Comparison of ENCODE assay signal across 9 mouse cellular contexts in the genomic region with DNA sequence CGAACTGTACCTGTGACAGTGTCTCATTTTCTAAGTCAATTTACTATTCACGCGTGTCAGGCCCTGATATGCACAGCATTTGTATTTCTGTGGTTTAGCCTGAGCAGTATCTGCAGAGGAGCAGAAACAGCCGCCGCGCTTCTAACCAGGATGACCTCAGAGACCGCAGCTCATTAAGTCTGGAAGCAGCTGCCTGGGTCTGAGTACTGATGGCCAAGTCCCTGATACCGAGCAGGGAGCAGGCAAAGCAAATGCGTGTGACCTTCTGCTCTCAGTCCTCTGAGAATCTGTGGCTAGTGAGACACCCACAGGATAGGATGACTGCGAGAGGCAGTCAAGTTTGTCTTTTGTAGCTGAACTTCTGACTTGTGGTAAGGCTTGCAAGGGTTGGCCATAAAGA.
DNase-seq lines count a peak whose midpoint lies in the region; ATAC-seq lines count a peak whose summit lies in the region.
"Had no signal": no experiment of that assay in that cellular context is flagged by ENCODE, and none has a peak within 500 bp of the region (broad histone marks: within the 10 kb centered on the region; RNA-seq: fewer than 3 reads in every experiment).

No protein-coding gene starts in this region.

- H3K4me3 ChIP-seq in intestine, embryonic 16.5 days (ENCODE audit: low read length): no peak overlapping the region
- no peak overlapping the region for H3K4me3 ChIP-seq in intestine, embryonic 15.5 days (replicated peaks)
- no peak overlapping the region for H3K4me3 ChIP-seq in embryonic facial prominence, embryonic 12.5 days
- H3K4me3 ChIP-seq in kidney, embryonic 15.5 days (replicated peaks): no peak overlapping the region
- H3K4me3 ChIP-seq: hindbrain, embryonic 15.5 days had no signal

- no peaks in the 10 kb centered on the region for H3K9me3 ChIP-seq in intestine, embryonic 16.5 days (ENCODE audit: control insufficient read depth, low read length)
- no peaks in the 10 kb centered on the region for H3K9me3 ChIP-seq in intestine, embryonic 15.5 days
- H3K9me3 ChIP-seq in embryonic facial prominence, embryonic 12.5 days: no peaks in the 10 kb centered on the region
- H3K9me3 ChIP-seq in kidney, embryonic 15.5 days (replicated peaks): no peaks in the 10 kb centered on the region
- H3K9me3 ChIP-seq: hindbrain, embryonic 15.5 days had no signal

- H3K27me3 ChIP-seq in intestine, embryonic 16.5 days (replicated peaks; ENCODE audit: control insufficient read depth, insufficient read depth, low read length): no peaks in the 10 kb centered on the region
- H3K27me3 ChIP-seq in intestine, embryonic 15.5 days (replicated peaks): no peaks in the 10 kb centered on the region
- H3K27me3 ChIP-seq in embryonic facial prominence, embryonic 12.5 days: no peaks in the 10 kb centered on the region
- H3K27me3 ChIP-seq in kidney, embryonic 15.5 days: no peaks in the 10 kb centered on the region
- H3K27me3 ChIP-seq: hindbrain, embryonic 15.5 days had no signal

- DNase-seq in cerebellum, adult 11-12 months: no peak
- DNase-seq in left cerebral cortex, adult 18-20 months (ENCODE audit: low spot score in 2 of 2): no peak
- DNase-seq in spleen, adult 18-20 months: no peak

- H3K36me3 ChIP-seq in intestine, embryonic 16.5 days (ENCODE audit: control insufficient read depth, insufficient read depth, low read length): no peaks in the 10 kb centered on the region
- no peaks in the 10 kb centered on the region for H3K36me3 ChIP-seq in intestine, embryonic 15.5 days
- no peaks in the 10 kb centered on the region for H3K36me3 ChIP-seq in embryonic facial prominence, embryonic 12.5 days
- peaks cover 48% of the 10 kb centered on the region for H3K36me3 ChIP-seq in kidney, embryonic 15.5 days
- H3K36me3 ChIP-seq: hindbrain, embryonic 15.5 days had no signal

- no peak overlapping the region for H3K9ac ChIP-seq in intestine, embryonic 16.5 days (ENCODE audit: low read depth, low read length)
- no peak overlapping the region for H3K9ac ChIP-seq in intestine, embryonic 15.5 days
- no peak overlapping the region for H3K9ac ChIP-seq in embryonic facial prominence, embryonic 12.5 days
- H3K9ac ChIP-seq in kidney, embryonic 15.5 days: no peak overlapping the region
- H3K9ac ChIP-seq: hindbrain, embryonic 15.5 days had no signal

- WGBS in intestine, embryonic 16.5 days: 66% methylated on average over 10 of the region's 10 CpGs
- WGBS in intestine, embryonic 15.5 days: 67% methylated on average over 10 of the region's 10 CpGs
- WGBS in embryonic facial prominence, embryonic 12.5 days: 60% methylated on average over 10 of the region's 10 CpGs
- WGBS in kidney, embryonic 15.5 days: 40% methylated on average over 10 of the region's 10 CpGs

- peak; percentile 38 for ATAC-seq in intestine, embryonic 16.5 days
- no peak for ATAC-seq in intestine, embryonic 15.5 days
- no peak for ATAC-seq in embryonic facial prominence, embryonic 12.5 days (ENCODE audit: insufficient number of reproducible peaks, insufficient read depth, low FRiP score, low TSS enrichment)
- ATAC-seq in kidney, embryonic 15.5 days (replicated peaks; ENCODE audit: low FRiP score): peak; percentile 75
- ATAC-seq in megakaryocyte progenitor cell, adult 5-6 weeks (replicated peaks; ENCODE audit: poor library complexity): peak; percentile 47

- peaks cover 5% of the 10 kb centered on the region; the same call in 1 of the 2 replicates for H3K4me1 ChIP-seq in intestine, embryonic 16.5 days (ENCODE audit: control insufficient read depth, insufficient read depth, low read length)
- 0 out of 2 replicates have a peak, but pooled peaks cover 5% of the 10 kb centered on the region for H3K4me1 ChIP-seq in intestine, embryonic 15.5 days (replicated peaks)
- peaks cover 2% of the 10 kb centered on the region; the same call in 1 of the 2 replicates for H3K4me1 ChIP-seq in embryonic facial prominence, embryonic 12.5 days
- peaks cover 15% of the 10 kb centered on the region for H3K4me1 ChIP-seq in kidney, embryonic 15.5 days

- no peak overlapping the region for H3K4me2 ChIP-seq in intestine, embryonic 16.5 days (ENCODE audit: low read depth, low read length)
- H3K4me2 ChIP-seq in intestine, embryonic 15.5 days (replicated peaks): no peak overlapping the region
- H3K4me2 ChIP-seq in embryonic facial prominence, embryonic 12.5 days (replicated peaks): no peak overlapping the region
- no peak overlapping the region for H3K4me2 ChIP-seq in kidney, embryonic 15.5 days
- H3K4me2 ChIP-seq: hindbrain, embryonic 15.5 days had no signal

- peak overlapping the region; percentile 5; the same call in 1 of the 2 replicates for H3K27ac ChIP-seq in intestine, embryonic 16.5 days (ENCODE audit: low read length)
- H3K27ac ChIP-seq in intestine, embryonic 15.5 days: no peak overlapping the region
- 0 out of 2 replicates have a peak overlapping the region, but pooled peaks have one; percentile 1 for H3K27ac ChIP-seq in embryonic facial prominence, embryonic 12.5 days
- peak overlapping the region; percentile 54 for H3K27ac ChIP-seq in kidney, embryonic 15.5 days
- H3K27ac ChIP-seq: hindbrain, embryonic 15.5 days had no signal

Comparison
In these comparisons a context has a peak if more than half of its experiments do, and no peak if none do; other contexts are left out.
1. ATAC-seq: peak in intestine, embryonic 16.5 days (single experiment), kidney, embryonic 15.5 days (single experiment) and megakaryocyte progenitor cell, adult 5-6 weeks (single experiment); none in intestine, embryonic 15.5 days (single experiment) and embryonic facial prominence, embryonic 12.5 days (single experiment).